21 mouse cellular contexts compared by ENCODE assay signal in genomic region chr11:49626748-49627147, GRCm38 (mm10). TPM values are rescaled to one million over a fixed set of nuclear protein-coding genes. Genes with fewer than 3 reads are reported as not detected.
"Had no signal": no experiment of that assay in that cellular context is flagged by ENCODE, and none has a peak within 500 bp of the region (broad histone marks: within the 10 kb centered on the region; RNA-seq: fewer than 3 reads in every experiment).

No protein-coding gene starts in this region.

- H3K4me3 ChIP-seq: neural tube, embryonic 12.5 days; neural tube, embryonic 13.5 days; neural tube, embryonic 15.5 days; stomach, embryonic 15.5 days had no signal

- H3K4me1 ChIP-seq: neural tube, embryonic 12.5 days; neural tube, embryonic 13.5 days; neural tube, embryonic 15.5 days; stomach, embryonic 15.5 days had no signal

- H3K27ac ChIP-seq: neural tube, embryonic 12.5 days; neural tube, embryonic 13.5 days; neural tube, embryonic 15.5 days; stomach, embryonic 15.5 days; stomach, postnatal 0 days had no signal

- DNase-seq: retina, postnatal 1 day; right cerebral cortex, adult 18-20 months; right cerebral cortex, postnatal 14 days; right cerebral cortex, postnatal 25 days; right cerebral cortex, postnatal 4 days; spleen, adult 18-20 months; thymus, adult 18-20 months; thymus, adult 2 months; thymus, postnatal 14 days; thymus, postnatal 25 days; thymus, postnatal 36 days; thymus, postnatal 4 days had no signal

- H3K9me3 ChIP-seq: neural tube, embryonic 12.5 days; neural tube, embryonic 13.5 days; neural tube, embryonic 15.5 days; stomach, embryonic 15.5 days had no signal

- H3K27me3 ChIP-seq: stomach, embryonic 15.5 days had no signal

- H3K36me3 ChIP-seq: neural tube, embryonic 12.5 days; neural tube, embryonic 13.5 days; neural tube, embryonic 15.5 days; stomach, embryonic 15.5 days had no signal

RNA-seq across cellular contexts. Expression of gene Scgb3a1, which starts 36.7 kb away (rescaled TPM):
- polyA plus RNA-seq: neural tube, embryonic 11.5 days; neural tube, embryonic 12.5 days; neural tube, embryonic 13.5 days; neural tube, embryonic 14.5 days; neural tube, embryonic 15.5 days; stomach, embryonic 14.5 days; stomach, embryonic 15.5 days; stomach, embryonic 16.5 days had no signal
